Mouse (Mus musculus) limb, embryonic 13.5 days (tissue): ENCODE data around the gene Slmap. TPM values are rescaled to one million over a fixed set of nuclear protein-coding genes. Genes with fewer than 3 reads are reported as not detected.

Experiments
- ATAC-seq: fragments of 200-750 bp; cut with Nextera tagmentation; 2 replicates; pipeline ENCODE4 v1.8.0; 2017; ENCODE audit warnings: low read depth, moderate number of reproducible peaks, moderate TSS enrichment; ENCODE audit not compliant: low FRiP score
- H3K27ac ChIP-seq: fragments of 300-500 bp; sonication (generic); 2 replicates; pipeline ENCODE4 v1.5.1; 2015; ENCODE audit warnings: inconsistent platforms, mild to moderate bottlenecking, moderate library complexity
- H3K27me3 ChIP-seq: fragments of 300-500 bp; sonication (generic); 2 replicates; pipeline ENCODE4 v1.6.1; 2015; ENCODE audit warnings: mild to moderate bottlenecking, inconsistent platforms
- H3K36me3 ChIP-seq: fragments of 300-500 bp; sonication (generic); 2 replicates; pipeline ENCODE4 v1.6.1; 2015; ENCODE audit warnings: inconsistent platforms, mild to moderate bottlenecking, moderate library complexity
- H3K4me1 ChIP-seq: fragments of 300-500 bp; sonication (generic); 2 replicates; pipeline ENCODE4 v1.6.1; 2015; ENCODE audit warnings: inconsistent platforms
- H3K4me2 ChIP-seq: fragments of 300-500 bp; sonication (generic); replicated peaks from 2 replicates; pipeline ENCODE4 v1.6.1; 2015; ENCODE audit warnings: inconsistent platforms, mild to moderate bottlenecking, moderate library complexity
- H3K4me3 ChIP-seq: fragments of 300-500 bp; sonication (generic); 2 replicates; pipeline ENCODE4 v1.5.1; 2015; ENCODE audit warnings: moderate library complexity, mild to moderate bottlenecking, inconsistent platforms
- H3K9ac ChIP-seq: fragments of 300-500 bp; sonication (generic); 2 replicates; pipeline ENCODE4 v1.6.1; 2015; ENCODE audit warnings: mild to moderate bottlenecking, inconsistent platforms
- H3K9me3 ChIP-seq: fragments of 300-500 bp; sonication (generic); 2 replicates; pipeline ENCODE4 v1.6.1; 2016; ENCODE audit warnings: inconsistent platforms
- WGBS: fragments of 180-500 bp; shearing (Covaris S2); methylation state at CpG from one replicate; pipeline ENCODE4 v1.1.7; 2015; 5-methylcytosine and 5-hydroxymethylcytosine counted together
- polyA plus RNA-seq: library from polyadenylated mRNA; unstranded; fragments of >200 nt; fragmentation: Nextera tagmentation; extraction: Ambion mirVana; gene quantifications from 2 replicates; pipeline ENCODE4 v1.2.1, GENCODE M21; 2015

Gene Slmap
- polyA plus RNA-seq, 1 experiment from 2014 or later, result 16.4 TPM

GRCm38 (mm10) chr14:26552853-26553252, 18.1 kb upstream of the Slmap start:
- no peak overlapping the region for H3K27ac ChIP-seq
- H3K36me3 ChIP-seq, result no peaks in the 10 kb centered on the region
- H3K4me1 ChIP-seq, result no peaks in the 10 kb centered on the region
- no peak overlapping the region for H3K9ac ChIP-seq
- WGBS, result 87% methylated on average over 3 of the region's 3 CpGs
- no peaks in the 10 kb centered on the region for H3K27me3 ChIP-seq
- no peak overlapping the region for H3K4me3 ChIP-seq
- ATAC-seq, result no peak
- H3K9me3 ChIP-seq, result no peaks in the 10 kb centered on the region
- H3K4me2 ChIP-seq, result no peak overlapping the region

- Histone ChIP-seq H3K27me3 (no peaks in the 10 kb centered on the region), H3K9me3 (no peaks in the 10 kb centered on the region), H3K9ac (no peak overlapping the region), H3K36me3 (no peaks in the 10 kb centered on the region), H3K4me2 (no peak overlapping the region), H3K4me1 (no peaks in the 10 kb centered on the region), H3K27ac (no peak overlapping the region), H3K4me3 (no peak overlapping the region)
- 73% methylated on average over 2 of the region's 2 CpGs for WGBS
- no peak for ATAC-seq
Observed at GRCm38 (mm10) chr14:26552441-26552840, 17.7 kb upstream of the Slmap start.

GRCm38 (mm10) chr14:26550712-26551111, 16.0 kb upstream of the Slmap start:
- Histone ChIP-seq H3K4me2 (no peak overlapping the region), H3K9ac (no peak overlapping the region), H3K27ac (no peak overlapping the region), H3K9me3 (no peaks in the 10 kb centered on the region), H3K36me3 (no peaks in the 10 kb centered on the region), H3K4me1 (no peaks in the 10 kb centered on the region), H3K27me3 (no peaks in the 10 kb centered on the region), H3K4me3 (no peak overlapping the region)
- WGBS, result 93% methylated on average over 8 of the region's 8 CpGs
- no peak for ATAC-seq

GRCm38 (mm10) chr14:26547516-26548488, 13.1 kb upstream of the Slmap start:
- H3K27ac ChIP-seq, result no peak overlapping the region
- ATAC-seq, result no peak
- 78% methylated on average over 10 of the region's 10 CpGs for WGBS

GRCm38 (mm10) chr14:26542136-26542535, 7.4 kb upstream of the Slmap start:
- 95% methylated on average over 1 of the region's 1 CpGs for WGBS
- no peak overlapping the region for H3K4me2 ChIP-seq

More at GRCm38 (mm10) chr14:26547516-26548488, 13.1 kb upstream of the Slmap start:
- no peak overlapping the region for H3K9ac ChIP-seq
- H3K4me2 ChIP-seq, result no peak overlapping the region
- H3K27me3 ChIP-seq, result no peaks in the 10 kb centered on the region
- no peak overlapping the region for H3K4me3 ChIP-seq
- H3K9me3 ChIP-seq, result no peaks in the 10 kb centered on the region
- no peaks in the 10 kb centered on the region for H3K36me3 ChIP-seq
- no peaks in the 10 kb centered on the region for H3K4me1 ChIP-seq

GRCm38 (mm10) chr14:26540577-26540976, 5.8 kb upstream of the Slmap start:
- ATAC-seq, result no peak
- H3K9me3 ChIP-seq, result no peaks in the 10 kb centered on the region
- H3K9ac ChIP-seq, result no peak overlapping the region
- H3K4me3 ChIP-seq, result no peak overlapping the region
- H3K4me1 ChIP-seq, result no peaks in the 10 kb centered on the region
- no peak overlapping the region for H3K27ac ChIP-seq
- H3K36me3 ChIP-seq, result no peaks in the 10 kb centered on the region
- no peaks in the 10 kb centered on the region for H3K27me3 ChIP-seq
- no peak overlapping the region for H3K4me2 ChIP-seq
- WGBS, result 38% methylated on average over 1 of the region's 1 CpGs

More at GRCm38 (mm10) chr14:26542136-26542535, 7.4 kb upstream of the Slmap start:
- ATAC-seq, result no peak
- no peaks in the 10 kb centered on the region for H3K9me3 ChIP-seq
- no peak overlapping the region for H3K4me3 ChIP-seq
- H3K27me3 ChIP-seq, result no peaks in the 10 kb centered on the region
- no peak overlapping the region for H3K9ac ChIP-seq
- H3K27ac ChIP-seq, result no peak overlapping the region
- H3K4me1 ChIP-seq, result no peaks in the 10 kb centered on the region
- H3K36me3 ChIP-seq, result no peaks in the 10 kb centered on the region

- H3K9ac ChIP-seq, result no peak overlapping the region
- no peak overlapping the region for H3K4me2 ChIP-seq
- no peak overlapping the region for H3K27ac ChIP-seq
- H3K9me3 ChIP-seq, result no peaks in the 10 kb centered on the region
- 87% methylated on average over 4 of the region's 4 CpGs for WGBS
- H3K36me3 ChIP-seq, result no peaks in the 10 kb centered on the region
- ATAC-seq, result no peak
- H3K4me3 ChIP-seq, result no peak overlapping the region
- no peaks in the 10 kb centered on the region for H3K4me1 ChIP-seq
- no peaks in the 10 kb centered on the region for H3K27me3 ChIP-seq
Observed at GRCm38 (mm10) chr14:26539241-26539640, 4.5 kb upstream of the Slmap start.

- peaks cover 39% of the 10 kb centered on the region for H3K4me1 ChIP-seq
- H3K4me2 ChIP-seq, result peak overlapping the region; percentile 90
- no peaks in the 10 kb centered on the region for H3K9me3 ChIP-seq
- H3K36me3 ChIP-seq, result 0 out of 2 replicates have a peak, but pooled peaks cover 2% of the 10 kb centered on the region
- peak overlapping the region; percentile 83 for H3K27ac ChIP-seq
- under 1% methylated on average over 86 of the region's 92 CpGs for WGBS
- ATAC-seq, result peak; percentile 78
- H3K4me3 ChIP-seq, result peak overlapping the region; percentile 96
- no peaks in the 10 kb centered on the region for H3K27me3 ChIP-seq
- H3K9ac ChIP-seq, result peak overlapping the region; percentile 96
Observed at GRCm38 (mm10) chr14:26533821-26534756, 642 bp downstream of the Slmap start.

GRCm38 (mm10) chr14:26533267-26533666, 1.5 kb downstream of the Slmap start:
- H3K27me3 ChIP-seq, result no peaks in the 10 kb centered on the region
- 22% methylated on average over 19 of the region's 19 CpGs for WGBS
- 0 out of 2 replicates have a peak, but pooled peaks cover 2% of the 10 kb centered on the region for H3K36me3 ChIP-seq

GRCm38 (mm10) chr14:26532752-26533151, 2.0 kb downstream of the Slmap start:
- peak overlapping the region; percentile 96 for H3K4me3 ChIP-seq
- no peak overlapping the region for H3K27ac ChIP-seq
- H3K4me1 ChIP-seq, result peaks cover 44% of the 10 kb centered on the region
- H3K27me3 ChIP-seq, result no peaks in the 10 kb centered on the region
- H3K4me2 ChIP-seq, result peak overlapping the region; percentile 90
- no peak for ATAC-seq
- peak overlapping the region; percentile 96 for H3K9ac ChIP-seq
- peaks cover 4% of the 10 kb centered on the region; the same call in 1 of the 2 replicates for H3K36me3 ChIP-seq
- 56% methylated on average over 9 of the region's 9 CpGs for WGBS
- no peaks in the 10 kb centered on the region for H3K9me3 ChIP-seq

More at GRCm38 (mm10) chr14:26533267-26533666, 1.5 kb downstream of the Slmap start:
- Histone ChIP-seq H3K27ac (no peak overlapping the region), H3K9ac (peak overlapping the region; percentile 96), H3K4me1 (peaks cover 44% of the 10 kb centered on the region), H3K4me2 (peak overlapping the region; percentile 90), H3K4me3 (peak overlapping the region; percentile 96), H3K9me3 (no peaks in the 10 kb centered on the region)
- ATAC-seq, result no peak

- ATAC-seq, result no peak
- no peaks in the 10 kb centered on the region for H3K9me3 ChIP-seq
- peak overlapping the region; percentile 38 for H3K4me2 ChIP-seq
- 0 out of 2 replicates have a peak overlapping the region, but pooled peaks have one; percentile 4 for H3K9ac ChIP-seq
- peaks cover 44% of the 10 kb centered on the region for H3K4me1 ChIP-seq
- WGBS, result 73% methylated on average over 10 of the region's 10 CpGs
- H3K4me3 ChIP-seq, result peak overlapping the region; percentile 12; the same call in 1 of the 2 replicates
- H3K27ac ChIP-seq, result no peak overlapping the region
- H3K27me3 ChIP-seq, result no peaks in the 10 kb centered on the region
- H3K36me3 ChIP-seq, result peaks cover 6% of the 10 kb centered on the region; the same call in 1 of the 2 replicates
Observed at GRCm38 (mm10) chr14:26531410-26532313, 3.1 kb downstream of the Slmap start.
